ENCODE assay signal across 8 mouse cellular contexts in the genomic region with DNA sequence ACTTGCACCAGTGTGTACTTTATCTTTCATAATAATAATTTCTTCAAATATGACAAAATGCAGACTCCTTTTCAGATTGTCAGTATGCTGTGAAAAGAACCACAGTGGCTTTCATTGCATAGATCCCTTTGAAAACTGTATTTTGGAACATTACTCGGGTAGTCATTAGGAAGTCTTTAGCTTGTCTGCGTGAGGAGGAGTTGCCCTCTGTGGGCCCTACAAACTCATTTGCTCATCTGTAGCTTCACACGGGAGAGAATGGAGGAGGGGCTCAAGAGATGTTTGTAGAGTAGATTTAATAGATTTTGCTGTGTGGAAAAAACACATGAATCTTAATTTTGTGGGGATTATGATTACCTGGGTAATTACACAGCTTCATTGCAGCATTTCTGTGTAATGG. TPM values are rescaled to one million over a fixed set of nuclear protein-coding genes. Genes with fewer than 3 reads are reported as not detected.
DNase-seq lines count a peak whose midpoint lies in the region; ATAC-seq and TF ChIP-seq lines count a peak whose summit lies in the region.

No protein-coding gene starts in this region.

- no peak for DNase-seq in layer of hippocampus, adult 2 months (ENCODE audit: low spot score in 2 of 2)
- DNase-seq in layer of hippocampus, adult 9-10 months (ENCODE audit: low spot score) = no peak
- peak; percentile 48 for DNase-seq in brain, embryonic 14.5 days (ENCODE audit: low read depth)
- peak; percentile 13 for DNase-seq in hindbrain, postnatal 0 days (ENCODE audit: low spot score)
- DNase-seq in spleen, postnatal 36 days (ENCODE audit: low spot score in 2 of 2) = no peak
- no peak for DNase-seq in left cerebral cortex, adult 11 months (ENCODE audit: low spot score)

- H3K27ac ChIP-seq in layer of hippocampus, adult 2 months = peak overlapping the region; percentile 98
- H3K27ac ChIP-seq in hindbrain, postnatal 0 days = no peak overlapping the region
- H3K27ac ChIP-seq in neural tube, embryonic 12.5 days = no peak overlapping the region

- H3K9me3 ChIP-seq in hindbrain, postnatal 0 days (ENCODE audit: low read length) = no peaks in the 10 kb centered on the region
- H3K9me3 ChIP-seq in neural tube, embryonic 12.5 days = no peaks in the 10 kb centered on the region

- no peaks in the 10 kb centered on the region for H3K36me3 ChIP-seq in hindbrain, postnatal 0 days (ENCODE audit: insufficient read depth, low read length)
- no peaks in the 10 kb centered on the region for H3K36me3 ChIP-seq in neural tube, embryonic 12.5 days

- no peak for TF ChIP-seq POLR2A in brain, embryonic 14.5 days (IDR thresholded peaks at IDR 0.05; ENCODE audit: borderline replicate concordance, extremely low read depth, insufficient read depth, insufficient read length, poor library complexity, severe bottlenecking)

- H3K4me1 ChIP-seq in hindbrain, postnatal 0 days (ENCODE audit: insufficient read depth, low read length) = no peaks in the 10 kb centered on the region
- peaks cover 24% of the 10 kb centered on the region for H3K4me1 ChIP-seq in neural tube, embryonic 12.5 days

- TF ChIP-seq CTCF in layer of hippocampus, adult 2 months (conservative IDR thresholded peaks at IDR 0.05) = no peak
- TF ChIP-seq CTCF in brain, embryonic 14.5 days (IDR thresholded peaks at IDR 0.05; ENCODE audit: borderline replicate concordance, extremely low read depth, insufficient read depth, insufficient read length) = no peak
- TF ChIP-seq CTCF in hindbrain, postnatal 0 days (IDR thresholded peaks at IDR 0.05; ENCODE audit: low read depth) = no peak

- no peaks in the 10 kb centered on the region for H3K27me3 ChIP-seq in hindbrain, postnatal 0 days (ENCODE audit: insufficient read depth, low read length)
- H3K27me3 ChIP-seq in neural tube, embryonic 12.5 days (replicated peaks) = no peaks in the 10 kb centered on the region

- 0 out of 2 replicates have a peak overlapping the region, but pooled peaks have one; percentile 33 for H3K9ac ChIP-seq in hindbrain, postnatal 0 days (replicated peaks; ENCODE audit: low read length)
- H3K9ac ChIP-seq in neural tube, embryonic 12.5 days = 0 out of 2 replicates have a peak overlapping the region, but pooled peaks have one; percentile 29

- ATAC-seq in hindbrain, postnatal 0 days = no peak
- ATAC-seq in neural tube, embryonic 12.5 days (ENCODE audit: low FRiP score, low read depth) = no peak
- ATAC-seq in megakaryocyte-erythroid progenitor cell, adult 5-6 weeks (replicated peaks; ENCODE audit: low FRiP score, low TSS enrichment, poor library complexity, severe bottlenecking) = no peak

- peak overlapping the region; percentile 72 for H3K4me2 ChIP-seq in hindbrain, postnatal 0 days (ENCODE audit: low read depth, low read length)
- H3K4me2 ChIP-seq in neural tube, embryonic 12.5 days (replicated peaks) = peak overlapping the region; percentile 71

- 3% methylated on average over 3 of the region's 3 CpGs for WGBS in hindbrain, postnatal 0 days
- 0% methylated on average over 3 of the region's 3 CpGs for WGBS in neural tube, embryonic 12.5 days

- peak overlapping the region; percentile 82 for H3K4me3 ChIP-seq in layer of hippocampus, adult 2 months
- peak overlapping the region; percentile 99 for H3K4me3 ChIP-seq in hindbrain, postnatal 0 days (ENCODE audit: low read length)
- peak overlapping the region; percentile 91 for H3K4me3 ChIP-seq in neural tube, embryonic 12.5 days

RNA-seq across cellular contexts. Expression of a gene that starts 2.6 kb away (rescaled TPM):
- total RNA-seq in layer of hippocampus, adult 2 months (2021) = 10 to 100 TPM; 49.9 to 51.2 TPM
- 44.6 and 59.2 TPM in 2 replicates for polyA plus RNA-seq in brain, embryonic 14.5 days (2012; rRNA removed)
- total RNA-seq in hindbrain, postnatal 0 days (2014; rRNA removed) = 57.1 and 59.3 TPM in 2 replicates
- 96.2 and 107 TPM in 2 replicates for polyA plus RNA-seq in hindbrain, postnatal 0 days (2015; fragmentation: Nextera tagmentation; extraction: Ambion mirVana)
- 133 and 136 TPM in 2 replicates for polyA plus RNA-seq in neural tube, embryonic 12.5 days (2016; fragmentation: Nextera tagmentation; extraction: Ambion mirVana)
- total RNA-seq in megakaryocyte-erythroid progenitor cell, adult 5-6 weeks (2014; fragmentation: Nextera tagmentation) = 87.6 and 103 TPM in 2 replicates
- total RNA-seq in megakaryocyte-erythroid progenitor cell, adult 5-6 weeks (2017) = 320 and 325 TPM in 2 replicates

Comparison
In these comparisons a context has a peak if more than half of its experiments do, and no peak if none do; other contexts are left out.
1. DNase-seq: peak in brain, embryonic 14.5 days (single experiment) and hindbrain, postnatal 0 days (single experiment); none in layer of hippocampus, adult 2 months (0 of 2), layer of hippocampus, adult 9-10 months (single experiment), spleen, postnatal 36 days (0 of 2) and left cerebral cortex, adult 11 months (single experiment).
2. Peak in every context shown above with its lines, with median percentiles within 50 percentile points of each other: H3K4me3 ChIP-seq.